Mouse (Mus musculus) embryonic facial prominence, embryonic 11.5 days (tissue): Measurements from ENCODE around the gene Pdzd8. TPM values are rescaled to one million over a fixed set of nuclear protein-coding genes. Genes with fewer than 3 reads are reported as not detected.

Experiments used
- ATAC-seq: fragments of 200-750 bp; cut with Nextera tagmentation; replicated peaks from 2 replicates; pipeline ENCODE4 v1.8.0; 2017; ENCODE audit warnings: low read depth; ENCODE audit not compliant: insufficient number of reproducible peaks, low FRiP score, low TSS enrichment
- DNase-seq: peaks from one replicate; pipeline ENCODE4 v3.0.0-alpha.2; 2015; ENCODE audit warnings: low spot score
- H3K27ac ChIP-seq: fragments of 300-500 bp; sonication (generic); replicated peaks from 2 replicates; pipeline ENCODE4 v1.5.1; 2014; ENCODE audit warnings: mild to moderate bottlenecking, low read depth, low read length, control low read depth
- H3K27me3 ChIP-seq: fragments of 300-500 bp; sonication (generic); 2 replicates; pipeline ENCODE4 v1.6.1; 2014; ENCODE audit warnings: mild to moderate bottlenecking, low read length, moderate library complexity, mixed read lengths; ENCODE audit not compliant: control insufficient read depth, insufficient read depth
- H3K36me3 ChIP-seq: fragments of 300-500 bp; sonication (generic); replicated peaks from 2 replicates; pipeline ENCODE4 v1.6.1; 2014; ENCODE audit warnings: low read depth, mild to moderate bottlenecking, low read length, moderate library complexity, mixed read lengths; ENCODE audit not compliant: control insufficient read depth, insufficient read depth
- H3K4me1 ChIP-seq: fragments of 300-500 bp; sonication (generic); 2 replicates; pipeline ENCODE4 v1.6.1; 2014; ENCODE audit warnings: low read length, mixed read lengths; ENCODE audit not compliant: control insufficient read depth, insufficient read depth
- H3K4me2 ChIP-seq: fragments of 300-500 bp; sonication (generic); 2 replicates; pipeline ENCODE4 v1.6.1; 2014; ENCODE audit warnings: low read depth, mild to moderate bottlenecking, control low read depth, low read length, moderate library complexity
- H3K4me3 ChIP-seq: fragments of 300-500 bp; sonication (generic); 2 replicates; pipeline ENCODE4 v1.5.1; 2014; ENCODE audit warnings: low read depth, low read length, control low read depth
- H3K9ac ChIP-seq: fragments of 300-500 bp; sonication (generic); replicated peaks from 2 replicates; pipeline ENCODE4 v1.6.1; 2014; ENCODE audit warnings: mild to moderate bottlenecking, control low read depth, low read length
- H3K9me3 ChIP-seq: fragments of 300-500 bp; sonication (generic); replicated peaks from 2 replicates; pipeline ENCODE4 v1.6.1; 2016; ENCODE audit warnings: mild to moderate bottlenecking, low read length, inconsistent platforms, mixed read lengths; ENCODE audit not compliant: control insufficient read depth
- WGBS: fragments of 180-500 bp; shearing (Covaris S2); extraction: QIAGEN DNeasy Blood & Tissue Kit; methylation state at CpG from one replicate; pipeline ENCODE4 v1.1.7; 2014; 5-methylcytosine and 5-hydroxymethylcytosine counted together
- polyA plus RNA-seq: library from polyadenylated mRNA; unstranded; fragments of >200 nt; fragmentation: Nextera tagmentation; extraction: Ambion mirVana; gene quantifications from 2 replicates; pipeline ENCODE4 v1.2.1, GENCODE M21; 2014

Pdzd8 gene
- polyA plus RNA-seq, 1 experiment from 2014 or later: 18.0 TPM

DNA sequence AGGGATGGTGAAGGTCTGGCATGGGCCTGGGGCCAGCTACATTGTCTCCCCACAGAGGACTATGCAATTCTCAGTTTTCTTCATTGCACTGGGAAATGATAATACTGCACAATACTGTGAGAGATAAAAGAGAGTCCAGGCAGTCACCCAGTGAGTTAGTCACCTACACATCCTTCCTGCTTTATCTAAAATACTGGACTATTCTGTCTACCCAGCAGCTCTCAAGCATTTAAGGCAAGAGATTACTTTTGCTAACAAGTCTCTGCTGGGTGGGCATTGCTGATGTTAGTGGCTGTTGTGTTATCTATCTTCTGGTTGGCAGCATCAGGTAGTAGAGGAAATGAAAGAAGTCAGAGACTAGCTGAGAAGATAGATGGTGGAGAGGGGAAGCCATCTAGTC, 56.5 kb downstream of the Pdzd8 start:
- ATAC-seq: no peak
- H3K9ac ChIP-seq: no peak overlapping the region

GRCm38 (mm10) chr19:59282001-59282400, 63.6 kb downstream of the Pdzd8 start:
- H3K27ac ChIP-seq: no peak overlapping the region
- H3K4me2 ChIP-seq: no peak overlapping the region
- no peak for DNase-seq
- H3K36me3 ChIP-seq: no peaks in the 10 kb centered on the region
- no peak overlapping the region for H3K9ac ChIP-seq
- 87% methylated on average over 3 of the region's 3 CpGs for WGBS
- H3K4me1 ChIP-seq: no peaks in the 10 kb centered on the region
- ATAC-seq: no peak
- no peaks in the 10 kb centered on the region for H3K9me3 ChIP-seq
- H3K27me3 ChIP-seq: no peaks in the 10 kb centered on the region
- no peak overlapping the region for H3K4me3 ChIP-seq

More for the DNA sequence above, 56.5 kb downstream of the Pdzd8 start:
- Histone ChIP-seq H3K4me3 (no peak overlapping the region), H3K4me1 (no peaks in the 10 kb centered on the region), H3K4me2 (no peak overlapping the region), H3K27me3 (no peaks in the 10 kb centered on the region), H3K36me3 (no peaks in the 10 kb centered on the region), H3K9me3 (no peaks in the 10 kb centered on the region), H3K27ac (no peak overlapping the region)
- no peak for DNase-seq

GRCm38 (mm10) chr19:59280841-59281240, 64.7 kb downstream of the Pdzd8 start:
- no peaks in the 10 kb centered on the region for H3K4me1 ChIP-seq
- H3K9ac ChIP-seq: no peak overlapping the region
- no peak overlapping the region for H3K27ac ChIP-seq
- H3K27me3 ChIP-seq: no peaks in the 10 kb centered on the region
- H3K4me2 ChIP-seq: no peak overlapping the region
- no peak for DNase-seq
- no peaks in the 10 kb centered on the region for H3K36me3 ChIP-seq
- no peak for ATAC-seq
- H3K4me3 ChIP-seq: no peak overlapping the region
- no peaks in the 10 kb centered on the region for H3K9me3 ChIP-seq

DNA sequence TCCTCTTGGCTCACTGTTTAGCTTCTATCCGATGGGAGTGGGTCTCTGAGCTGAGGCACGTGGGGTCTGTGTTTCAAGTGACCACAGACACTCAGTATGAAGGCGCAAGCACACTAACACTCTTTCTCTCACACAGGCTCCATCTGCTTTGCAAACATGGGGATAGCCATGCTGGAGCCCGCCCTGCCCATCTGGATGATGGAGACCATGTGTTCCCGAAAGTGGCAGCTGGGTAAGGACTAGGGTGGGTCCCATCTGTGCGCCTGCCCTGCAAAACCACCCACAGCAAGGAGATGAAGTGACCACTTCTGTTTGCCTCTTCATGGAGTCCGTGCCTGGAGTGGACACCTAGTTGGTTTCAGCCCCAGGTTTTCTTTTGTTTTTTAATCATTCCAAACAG, 69.2 kb downstream of the Pdzd8 start:
- H3K27me3 ChIP-seq: no peaks in the 10 kb centered on the region
- DNase-seq (no peak), ATAC-seq (no peak)
- no peak overlapping the region for H3K9ac ChIP-seq
- H3K4me1 ChIP-seq: no peaks in the 10 kb centered on the region
- no peaks in the 10 kb centered on the region for H3K36me3 ChIP-seq
- H3K9me3 ChIP-seq: no peaks in the 10 kb centered on the region
- no peak overlapping the region for H3K27ac ChIP-seq
- no peak overlapping the region for H3K4me3 ChIP-seq
- 85% methylated on average over 7 of the region's 7 CpGs for WGBS
- no peak overlapping the region for H3K4me2 ChIP-seq

GRCm38 (mm10) chr19:59273190-59273589, 72.4 kb downstream of the Pdzd8 start:
- 78% methylated on average over 7 of the region's 7 CpGs for WGBS
- no peak for DNase-seq

DNA sequence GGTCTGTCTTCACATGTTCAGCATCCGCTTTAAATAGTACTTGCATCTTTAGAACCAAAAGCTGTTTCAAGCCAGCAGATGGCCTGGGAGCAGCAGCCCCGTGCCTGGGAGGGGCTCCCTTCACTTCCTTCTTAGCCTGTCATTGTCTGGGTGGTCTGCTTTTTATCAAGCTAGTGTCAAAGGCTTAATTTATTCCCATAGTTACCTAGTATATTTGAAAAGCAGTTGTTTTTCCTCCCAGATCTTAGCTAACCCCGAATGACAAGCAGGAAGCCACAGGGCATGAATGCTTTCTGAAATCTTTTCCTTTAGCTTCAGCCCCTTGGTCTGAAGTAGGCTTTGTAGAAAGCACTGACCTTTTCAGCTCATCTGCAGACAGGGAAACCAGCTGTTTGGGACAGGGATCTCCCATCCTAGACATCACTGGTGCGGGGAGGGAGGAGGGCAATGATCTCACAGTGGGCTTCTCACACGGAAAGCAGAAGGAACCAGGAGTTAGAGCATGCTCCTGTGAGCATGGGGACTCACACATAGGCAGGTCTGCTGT, 78.1 kb downstream of the Pdzd8 start:
- Histone ChIP-seq H3K9ac (no peak overlapping the region), H3K27ac (no peak overlapping the region), H3K4me1 (no peaks in the 10 kb centered on the region), H3K27me3 (no peaks in the 10 kb centered on the region), H3K4me2 (no peak overlapping the region), H3K9me3 (no peaks in the 10 kb centered on the region), H3K4me3 (no peak overlapping the region), H3K36me3 (no peaks in the 10 kb centered on the region)
- DNase-seq (peak; percentile 55), ATAC-seq (no peak)
- WGBS: 13% methylated on average over 5 of the region's 5 CpGs

More at GRCm38 (mm10) chr19:59273190-59273589, 72.4 kb downstream of the Pdzd8 start:
- no peak overlapping the region for H3K4me3 ChIP-seq
- H3K9ac ChIP-seq: no peak overlapping the region
- H3K9me3 ChIP-seq: no peaks in the 10 kb centered on the region
- no peaks in the 10 kb centered on the region for H3K27me3 ChIP-seq
- H3K36me3 ChIP-seq: no peaks in the 10 kb centered on the region
- H3K4me1 ChIP-seq: no peaks in the 10 kb centered on the region
- H3K4me2 ChIP-seq: no peak overlapping the region
- no peak for ATAC-seq
- H3K27ac ChIP-seq: no peak overlapping the region

DNA sequence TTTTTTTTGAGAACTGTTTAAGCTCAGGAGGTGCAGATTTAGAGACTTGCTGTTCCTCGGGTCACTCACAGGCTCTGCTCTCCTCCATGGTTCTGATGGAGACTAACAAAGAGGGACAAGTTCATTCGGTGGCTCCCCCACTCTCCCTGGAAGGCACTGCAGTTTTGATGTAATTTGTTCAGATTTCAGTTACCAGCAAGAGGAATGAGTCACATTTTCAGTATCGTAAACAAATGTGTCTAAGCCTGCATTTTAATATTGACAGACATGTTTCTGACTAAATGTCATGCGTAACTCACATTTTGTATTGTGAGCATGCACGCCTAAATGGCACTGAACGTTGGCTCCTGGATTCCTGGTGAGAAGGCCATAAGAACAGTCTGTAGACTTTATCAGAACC, 79.7 kb downstream of the Pdzd8 start:
- WGBS: 67% methylated on average over 6 of the region's 6 CpGs
- H3K4me1 ChIP-seq: no peaks in the 10 kb centered on the region
- no peak for DNase-seq

DNA sequence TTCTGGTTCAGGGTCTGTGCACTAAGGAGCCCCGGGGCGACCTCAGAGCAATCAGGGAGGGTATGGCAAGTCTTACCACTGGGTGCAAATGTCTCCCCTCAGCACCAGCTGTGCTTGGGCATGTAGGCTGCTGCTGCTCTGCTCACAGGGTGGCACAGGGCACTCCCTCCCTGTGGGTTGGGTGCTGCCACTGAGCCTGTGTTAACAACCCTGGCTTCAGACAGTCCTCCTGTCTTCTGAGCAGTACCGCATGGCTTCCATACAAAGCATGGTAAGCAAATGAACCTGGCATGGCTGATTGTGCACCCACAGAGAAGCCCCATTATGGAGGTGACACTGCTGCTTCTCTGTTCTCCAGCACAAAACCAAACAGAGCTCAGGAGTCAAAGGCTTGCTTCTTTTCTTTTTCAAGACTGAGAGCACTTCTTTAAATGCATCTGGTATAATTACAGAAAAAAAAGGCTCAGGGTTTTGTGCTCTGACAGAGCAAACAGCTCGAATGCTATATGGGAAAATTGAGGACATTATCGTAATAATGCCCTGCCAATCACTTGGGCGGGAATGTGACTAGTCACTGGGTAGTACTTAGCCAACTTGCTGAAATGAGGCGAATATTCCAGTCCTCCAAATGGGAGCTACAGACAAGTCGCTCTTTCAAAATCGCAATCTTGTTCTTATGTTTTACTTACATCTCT, 80.6 kb downstream of the Pdzd8 start:
- Histone ChIP-seq H3K9me3 (no peaks in the 10 kb centered on the region), H3K4me1 (peaks cover 2% of the 10 kb centered on the region; the same call in 1 of the 2 replicates), H3K9ac (no peak overlapping the region), H3K4me3 (no peak overlapping the region), H3K4me2 (no peak overlapping the region), H3K36me3 (no peaks in the 10 kb centered on the region), H3K27ac (no peak overlapping the region), H3K27me3 (peaks cover 4% of the 10 kb centered on the region; the same call in 1 of the 2 replicates)
- WGBS: 61% methylated on average over 9 of the region's 9 CpGs
- ATAC-seq (no peak), DNase-seq (no peak)

More for the DNA sequence above, 79.7 kb downstream of the Pdzd8 start:
- H3K4me3 ChIP-seq: no peak overlapping the region
- H3K9ac ChIP-seq: no peak overlapping the region
- H3K27ac ChIP-seq: no peak overlapping the region
- H3K36me3 ChIP-seq: no peaks in the 10 kb centered on the region
- H3K4me2 ChIP-seq: no peak overlapping the region
- H3K9me3 ChIP-seq: no peaks in the 10 kb centered on the region
- ATAC-seq: no peak
- H3K27me3 ChIP-seq: peaks cover 4% of the 10 kb centered on the region; the same call in 1 of the 2 replicates
